Comparison of ENCODE assay signal across 24 mouse cellular contexts in genomic region chr12:52298683-52299082, GRCm38 (mm10).
DNase-seq lines count a peak whose midpoint lies in the region; ATAC-seq lines count a peak whose summit lies in the region.
"Had no signal": no experiment of that assay in that cellular context is flagged by ENCODE, and none has a peak within 500 bp of the region (broad histone marks: within the 10 kb centered on the region; RNA-seq: fewer than 3 reads in every experiment).

No protein-coding gene starts in this region.

- H3K27me3 ChIP-seq in megakaryocyte, embryonic 14.5 days (replicated peaks), result no peaks in the 10 kb centered on the region
- H3K27me3 ChIP-seq: forebrain, embryonic 13.5 days; hindbrain, embryonic 13.5 days had no signal

- peaks cover 19% of the 10 kb centered on the region for H3K4me1 ChIP-seq in megakaryocyte, embryonic 14.5 days
- H3K4me1 ChIP-seq: forebrain, embryonic 10.5 days; hindbrain, embryonic 10.5 days had no signal

- no peak for ATAC-seq in megakaryocyte, adult 5-6 weeks (ENCODE audit: poor library complexity, severe bottlenecking)
- 0 out of 2 replicates have a peak, but pooled peaks have one; percentile 26 for ATAC-seq in megakaryocyte progenitor cell, adult 5-6 weeks (replicated peaks; ENCODE audit: poor library complexity)
- ATAC-seq: activated CD4-positive, CD25-positive, alpha-beta regulatory T cell, adult 4 months; CD4-positive, CD25-positive, alpha-beta regulatory T cell, adult 4 months; forebrain, embryonic 13.5 days; forebrain, postnatal 0 days; hindbrain, embryonic 16.5 days; intestine, postnatal 0 days had no signal

- peak; percentile 5 for DNase-seq in MEL-GATA-1-ER (ENCODE audit: extremely low read depth, low read depth)
- DNase-seq in layer of hippocampus, postnatal 10 days (ENCODE audit: low spot score in 2 of 2), result no peak
- DNase-seq in retina, postnatal 1 day, result no peak
- DNase-seq: adrenal gland, adult 8-10 months; adrenal gland, postnatal 25 days; cerebellum, adult 11-12 months; cerebellum, adult 8-10 months; cerebellum, postnatal 10 days; cerebellum, postnatal 36 days; forebrain, postnatal 0 days; gastrocnemius, postnatal 10 days; gastrocnemius, postnatal 36 days; heart, adult 2 months had no signal

- H3K4me3 ChIP-seq in megakaryocyte, embryonic 14.5 days (replicated peaks), result peak overlapping the region; percentile 29
- H3K4me3 ChIP-seq: forebrain, embryonic 10.5 days; forebrain, embryonic 13.5 days; heart, adult 2 months; hindbrain, embryonic 10.5 days; hindbrain, embryonic 13.5 days had no signal

- no peaks in the 10 kb centered on the region for H3K36me3 ChIP-seq in megakaryocyte, embryonic 14.5 days (replicated peaks; ENCODE audit: low read length)
- H3K36me3 ChIP-seq: forebrain, embryonic 10.5 days; hindbrain, embryonic 10.5 days; hindbrain, embryonic 13.5 days had no signal

- H3K9me3 ChIP-seq in megakaryocyte, embryonic 14.5 days, result no peaks in the 10 kb centered on the region
- H3K9me3 ChIP-seq: forebrain, embryonic 10.5 days; forebrain, embryonic 13.5 days; hindbrain, embryonic 10.5 days; hindbrain, embryonic 13.5 days had no signal
